Mouse (Mus musculus): ENCODE results near the gene Psmc1. TPM values are rescaled to one million over a fixed set of nuclear protein-coding genes. Genes with fewer than 3 reads are reported as not detected.

Gene Psmc1
- polyA plus RNA-seq (2017; shearing (Covaris generic)), result 112 TPM

DNA sequence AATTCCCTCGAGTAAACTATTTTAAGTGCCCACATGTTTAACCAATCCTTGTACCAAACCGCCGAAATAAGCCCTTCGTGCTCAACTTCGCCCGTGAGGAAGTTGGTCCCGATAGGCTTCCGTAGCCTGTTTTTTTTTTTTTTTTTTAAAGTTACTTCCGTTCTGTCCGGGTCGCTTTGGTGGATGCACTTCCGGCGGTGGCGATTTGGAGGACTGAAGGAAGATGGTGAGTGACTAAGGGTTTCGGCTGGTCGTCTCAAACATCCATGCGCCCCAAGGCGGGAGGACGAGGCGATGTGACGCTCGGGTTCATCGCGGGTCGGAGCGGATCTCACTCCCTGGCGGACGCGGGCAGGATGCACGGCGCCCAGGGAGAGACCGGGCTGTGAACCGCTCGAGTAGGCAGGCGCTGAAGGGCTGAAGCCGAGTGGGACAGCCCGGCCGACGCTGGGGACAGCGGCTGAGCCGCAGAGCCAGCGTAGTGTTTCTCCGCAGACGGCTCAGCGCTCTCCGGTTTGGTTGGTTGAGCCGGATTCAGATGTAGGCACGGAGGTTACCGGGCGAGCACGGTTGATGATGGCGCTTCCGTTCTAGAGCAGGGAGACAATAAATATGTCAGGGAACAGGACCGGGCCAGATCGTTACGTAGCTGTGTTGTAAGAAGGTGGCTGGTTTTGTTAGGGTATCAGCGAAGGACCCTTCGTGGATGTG, at the start of gene Psmc1:
Gene Psmc1, plus strand, starts transcription at position 169 of the 711 bp plus-strand sequence.

DNA sequence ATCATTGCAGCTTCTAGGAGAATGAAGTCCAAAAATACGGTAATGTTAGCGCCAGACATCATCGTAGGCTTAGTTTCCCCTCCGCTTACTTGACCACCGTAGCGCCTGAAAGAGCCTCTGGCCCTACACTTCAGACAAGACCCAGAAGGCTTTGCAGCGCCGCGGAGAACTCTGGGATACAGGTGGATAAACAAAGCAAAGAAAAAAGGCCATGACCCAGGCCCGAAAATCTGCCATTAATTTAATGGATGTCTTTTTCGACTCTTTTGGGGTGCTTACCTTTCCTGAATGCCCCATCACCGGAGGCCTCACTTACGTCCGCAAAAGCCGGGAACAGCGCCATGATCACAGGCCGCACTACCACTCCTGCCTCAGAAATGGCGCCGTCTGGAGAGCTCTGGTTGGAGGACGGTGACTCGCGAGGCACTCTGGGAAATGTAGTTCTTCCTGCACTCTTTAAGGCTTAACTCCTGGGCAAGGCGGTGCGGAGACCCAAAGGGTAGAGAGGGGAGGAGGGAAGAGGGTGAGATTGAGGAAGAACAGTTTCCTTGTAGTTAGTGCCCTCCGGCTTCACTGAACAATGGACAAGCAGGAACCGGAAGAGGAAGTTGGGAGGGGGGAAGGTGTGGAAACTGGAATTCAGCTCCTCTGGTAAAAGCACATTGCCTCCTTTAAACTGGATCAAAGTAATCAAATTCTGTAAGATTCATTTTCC, 49.5 kb downstream of the Psmc1 start, which contains the start of gene Nrde2:
Gene Nrde2, minus strand, starts transcription at position 393 of the 715 bp plus-strand sequence.

Other genes starting within 250 kb of the Psmc1 start
- gene Efcab11, start 225.7 kb upstream of the Psmc1 start, polyA plus RNA-seq (2017; shearing (Covaris generic)), result 0.44 TPM
- 15.3 TPM for gene Tdp1, start 225.6 kb upstream of the Psmc1 start, polyA plus RNA-seq (2017; shearing (Covaris generic))
- gene Kcnk13, start 145.7 kb upstream of the Psmc1 start, polyA plus RNA-seq (2017; shearing (Covaris generic)), result not detected
- 14.1 TPM for gene Nrde2, start 49.5 kb downstream of the Psmc1 start, polyA plus RNA-seq (2017; shearing (Covaris generic))
- gene Calm1, start 89.3 kb downstream of the Psmc1 start, polyA plus RNA-seq (2017; shearing (Covaris generic)), result 1,443 TPM

All from effector memory CD4-positive, alpha-beta T cell, adult 7 months (primary cell).